Mouse (Mus musculus) gastrocnemius, postnatal 14 days (tissue): ENCODE data around the gene Myo18b. TPM values are rescaled to one million over a fixed set of nuclear protein-coding genes. Genes with fewer than 3 reads are reported as not detected.

Experiments used
- DNase-seq: peaks from one replicate; pipeline ENCODE4 v3.0.0; 2021; ENCODE audit warnings: mixed read lengths
- intact Hi-C: fragments of 180-260 bp; cut with DNase I; formaldehyde crosslinking; loops from one replicate; pipeline ENCODE4 v1.15.1; 2025; ENCODE audit warnings: low total_unique reads
- total RNA-seq, 2 experiments: library from RNA; stranded (reverse); gene quantifications; 2 replicates each; pipeline ENCODE4 v1.2.3; 2021

The Myo18b gene
- total RNA-seq, 2 experiments from 2014 or later, result 409 to 424 TPM

- DNase-seq, result no peak
- intact Hi-C loops, result no loop called here
These were observed 127.0 kb downstream of the Myo18b start for GRCm38 (mm10) chr5:112769020-112769720.

- no peak for DNase-seq
- intact Hi-C loops, result no loop called here
These were observed 127.6 kb downstream of the Myo18b start for GRCm38 (mm10) chr5:112768556-112768955.

- no peak for DNase-seq
- intact Hi-C loops, result no loop called here
These were observed 134.6 kb downstream of the Myo18b start for GRCm38 (mm10) chr5:112761415-112762075.

- intact Hi-C loops, result no loop called here
- no peak for DNase-seq
These were observed 140.6 kb downstream of the Myo18b start for GRCm38 (mm10) chr5:112755581-112755980.

- intact Hi-C loops, result no loop called here
- DNase-seq, result no peak
These were observed 146.5 kb downstream of the Myo18b start for GRCm38 (mm10) chr5:112749634-112750033.

GRCm38 (mm10) chr5:112748001-112748719 is 148.0 kb downstream of the Myo18b start:
- intact Hi-C loops, result no loop called here

GRCm38 (mm10) chr5:112747306-112747930 is 148.7 kb downstream of the Myo18b start:
- intact Hi-C loops, result no loop called here
- DNase-seq, result no peak

More at GRCm38 (mm10) chr5:112748001-112748719, 148.0 kb downstream of the Myo18b start:
- no peak for DNase-seq

- no peak for DNase-seq
- intact Hi-C loops, result no loop called here
These were observed 151.0 kb downstream of the Myo18b start for GRCm38 (mm10) chr5:112745176-112745575.

GRCm38 (mm10) chr5:112744571-112744970 is 151.6 kb downstream of the Myo18b start:
- DNase-seq, result no peak
- intact Hi-C loops, result no loop called here

- DNase-seq, result no peak
- intact Hi-C loops, result no loop called here
These were observed 153.0 kb downstream of the Myo18b start for GRCm38 (mm10) chr5:112743121-112743520.

- no peak for DNase-seq
- intact Hi-C loops, result no loop called here
These were observed 155.5 kb downstream of the Myo18b start for GRCm38 (mm10) chr5:112740651-112741050.

- no peak for DNase-seq
- intact Hi-C loops, result no loop called here
These were observed 161.1 kb downstream of the Myo18b start for GRCm38 (mm10) chr5:112735040-112735439.

- intact Hi-C loops, result no loop called here
- DNase-seq, result no peak
These were observed 165.6 kb downstream of the Myo18b start for GRCm38 (mm10) chr5:112730604-112731003.

- intact Hi-C loops, result no loop called here
- no peak for DNase-seq
These were observed 167.7 kb downstream of the Myo18b start for GRCm38 (mm10) chr5:112728432-112728831.

GRCm38 (mm10) chr5:112718655-112719306 is 177.4 kb downstream of the Myo18b start:
- intact Hi-C loops, result no loop called here
- DNase-seq, result peak; percentile 66

GRCm38 (mm10) chr5:112714679-112715446 is 181.3 kb downstream of the Myo18b start:
- DNase-seq, result no peak
- intact Hi-C loops, result no loop called here

- intact Hi-C loops, result no loop called here
- DNase-seq, result no peak
These were observed 186.3 kb downstream of the Myo18b start for GRCm38 (mm10) chr5:112709831-112710230.

- no peak for DNase-seq
- intact Hi-C loops, result no loop called here
These were observed 187.7 kb downstream of the Myo18b start for GRCm38 (mm10) chr5:112708441-112708840.

- no peak for DNase-seq
- intact Hi-C loops, result no loop called here
These were observed 188.7 kb downstream of the Myo18b start for GRCm38 (mm10) chr5:112707478-112707877.
